17 mouse cellular contexts compared by ENCODE assay signal in the genomic region with DNA sequence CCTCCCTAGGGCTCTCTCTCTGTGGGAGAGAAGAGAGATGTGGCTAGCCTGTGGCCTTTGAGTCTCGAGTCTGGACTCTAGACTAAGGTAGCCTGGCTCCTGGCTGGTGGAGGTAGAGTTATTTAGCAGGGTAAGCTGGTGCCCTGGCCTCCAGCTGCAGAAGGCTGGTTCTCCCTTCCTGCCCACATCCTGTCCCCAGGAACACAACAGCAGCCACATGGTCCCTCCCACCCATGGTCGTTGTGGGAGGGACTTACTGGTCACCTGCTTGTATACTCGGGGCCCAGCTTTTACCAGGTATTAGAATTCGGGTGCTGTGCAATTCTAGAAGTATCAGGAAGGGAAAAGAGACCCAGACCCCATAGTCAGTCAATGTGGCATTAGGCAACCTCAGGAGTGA. TPM values are rescaled to one million over a fixed set of nuclear protein-coding genes. Genes with fewer than 3 reads are reported as not detected.
A peak's percentile ranks its signal among the peaks of the same experiment; 100 is the strongest.
DNase-seq lines count a peak whose midpoint lies in the region; ATAC-seq and TF ChIP-seq lines count a peak whose summit lies in the region.
"Had no signal": no experiment of that assay in that cellular context is flagged by ENCODE, and none has a peak within 500 bp of the region (broad histone marks: within the 10 kb centered on the region; RNA-seq: fewer than 3 reads in every experiment).

No protein-coding gene starts in this region.

- no peak for TF ChIP-seq CTCF in forebrain, postnatal 0 days (IDR thresholded peaks at IDR 0.05; ENCODE audit: low read depth)
- TF ChIP-seq CTCF in midbrain, postnatal 0 days (IDR thresholded peaks at IDR 0.05): no peak

- 70% methylated on average over 4 of the region's 4 CpGs for WGBS in forebrain, postnatal 0 days
- WGBS in forebrain, embryonic 15.5 days: 68% methylated on average over 4 of the region's 4 CpGs
- 60% methylated on average over 4 of the region's 4 CpGs for WGBS in midbrain, postnatal 0 days

- no peak overlapping the region for H3K27ac ChIP-seq in forebrain, postnatal 0 days (ENCODE audit: low read depth, low read length)
- H3K27ac ChIP-seq in forebrain, embryonic 15.5 days (replicated peaks): no peak overlapping the region
- no peak overlapping the region for H3K27ac ChIP-seq in midbrain, postnatal 0 days (ENCODE audit: low read depth, low read length)
- H3K27ac ChIP-seq: limb, embryonic 12.5 days; macrophage had no signal

- ATAC-seq in forebrain, postnatal 0 days: no peak
- no peak for ATAC-seq in forebrain, embryonic 15.5 days (replicated peaks)
- peak; percentile 77 for ATAC-seq in inflammation-experienced regulatory T-cells, adult 6 months
- ATAC-seq in megakaryocyte-erythroid progenitor cell, adult 5-6 weeks (replicated peaks; ENCODE audit: low FRiP score, low TSS enrichment, poor library complexity, severe bottlenecking): no peak
- ATAC-seq in midbrain, postnatal 0 days (ENCODE audit: low FRiP score): no peak
- ATAC-seq: forebrain, embryonic 14.5 days; intestine, postnatal 0 days had no signal

- peak overlapping the region; percentile 21 for H3K4me2 ChIP-seq in forebrain, postnatal 0 days (ENCODE audit: low read depth)
- H3K4me2 ChIP-seq in forebrain, embryonic 15.5 days (replicated peaks): no peak overlapping the region; the same call in 1 of the 2 replicates
- no peak overlapping the region for H3K4me2 ChIP-seq in midbrain, postnatal 0 days (ENCODE audit: low read depth, low read length, poor library complexity, severe bottlenecking)
- H3K4me2 ChIP-seq: limb, embryonic 12.5 days had no signal

- no peaks in the 10 kb centered on the region for H3K9me3 ChIP-seq in forebrain, postnatal 0 days (ENCODE audit: low read length)
- H3K9me3 ChIP-seq in forebrain, embryonic 15.5 days: no peaks in the 10 kb centered on the region
- no peaks in the 10 kb centered on the region for H3K9me3 ChIP-seq in midbrain, postnatal 0 days (ENCODE audit: low read length)
- H3K9me3 ChIP-seq: limb, embryonic 12.5 days had no signal

- peaks cover 16% of the 10 kb centered on the region; the same call in 1 of the 2 replicates for H3K27me3 ChIP-seq in forebrain, postnatal 0 days (ENCODE audit: insufficient read depth, low read length)
- peaks cover 14% of the 10 kb centered on the region; the same call in 1 of the 2 replicates for H3K27me3 ChIP-seq in forebrain, embryonic 15.5 days
- H3K27me3 ChIP-seq in midbrain, postnatal 0 days (ENCODE audit: insufficient read depth, low read length): peaks cover 33% of the 10 kb centered on the region

- no peaks in the 10 kb centered on the region for H3K4me1 ChIP-seq in forebrain, postnatal 0 days (ENCODE audit: insufficient read depth)
- H3K4me1 ChIP-seq in forebrain, embryonic 15.5 days: peaks cover 18% of the 10 kb centered on the region
- no peaks in the 10 kb centered on the region for H3K4me1 ChIP-seq in midbrain, postnatal 0 days (ENCODE audit: insufficient read depth, low read length)

- no peak for DNase-seq in forebrain, postnatal 0 days
- DNase-seq in CD4-positive, CD25-positive, alpha-beta regulatory T cell, adult 2 months (ENCODE audit: low read depth, low spot score): peak; percentile 81
- peak; percentile 86 for DNase-seq in thymus, postnatal 0 days (ENCODE audit: low spot score)
- DNase-seq in midbrain, postnatal 0 days (ENCODE audit: low spot score): no peak
- DNase-seq in layer of hippocampus, adult 18-20 months (ENCODE audit: low spot score in 2 of 2): no peak
- DNase-seq: adrenal gland, adult 2 months; gastrocnemius, postnatal 36 days; heart, postnatal 36 days; kidney, postnatal 36 days; lung, adult 18-20 months had no signal

- H3K9ac ChIP-seq in forebrain, postnatal 0 days: no peak overlapping the region
- no peak overlapping the region for H3K9ac ChIP-seq in forebrain, embryonic 15.5 days (replicated peaks)
- no peak overlapping the region for H3K9ac ChIP-seq in midbrain, postnatal 0 days (replicated peaks; ENCODE audit: low read length, poor library complexity, severe bottlenecking)
- H3K9ac ChIP-seq: limb, embryonic 12.5 days had no signal

- no peaks in the 10 kb centered on the region for H3K36me3 ChIP-seq in forebrain, postnatal 0 days (ENCODE audit: insufficient read depth)
- H3K36me3 ChIP-seq in forebrain, embryonic 15.5 days: no peaks in the 10 kb centered on the region
- no peaks in the 10 kb centered on the region for H3K36me3 ChIP-seq in midbrain, postnatal 0 days (ENCODE audit: insufficient read depth, low read length)
- H3K36me3 ChIP-seq: limb, embryonic 12.5 days had no signal

- H3K4me3 ChIP-seq in forebrain, postnatal 0 days (ENCODE audit: low read depth, low read length): no peak overlapping the region
- no peak overlapping the region for H3K4me3 ChIP-seq in forebrain, embryonic 15.5 days
- no peak overlapping the region for H3K4me3 ChIP-seq in midbrain, postnatal 0 days (ENCODE audit: low read depth, low read length)
- H3K4me3 ChIP-seq: limb, embryonic 12.5 days had no signal

RNA-seq across cellular contexts. Expression of a gene that starts 3.6 kb away (rescaled TPM):
- 19.5 and 22.5 TPM in 2 replicates for total RNA-seq in forebrain, postnatal 0 days (2014; rRNA removed)
- polyA plus RNA-seq in forebrain, postnatal 0 days (2015; fragmentation: Nextera tagmentation; extraction: Ambion mirVana): 9.4 TPM in 2 replicates
- 6.4 and 8.2 TPM in 2 replicates for polyA plus RNA-seq in forebrain, embryonic 15.5 days (2015; fragmentation: Nextera tagmentation; extraction: Ambion mirVana)
- 10 to 100 TPM; 16.5 to 35.9 (median 32.7) TPM for polyA plus RNA-seq in inflammation-experienced regulatory T-cells, adult 6 months (2017; shearing (Covaris generic))
- polyA plus RNA-seq in thymus, postnatal 0 days (2015; fragmentation: Nextera tagmentation; extraction: Ambion mirVana): 6.9 and 7.3 TPM in 2 replicates
- 0.09 and 0.67 TPM in 2 replicates for total RNA-seq in megakaryocyte-erythroid progenitor cell, adult 5-6 weeks (2014; fragmentation: Nextera tagmentation)
- 0.28 and 0.88 TPM in 2 replicates for total RNA-seq in megakaryocyte-erythroid progenitor cell, adult 5-6 weeks (2017)
- 4.3 and 11.7 TPM in 2 replicates for total RNA-seq in midbrain, postnatal 0 days (2014; rRNA removed)
- 1.7 and 1.9 TPM in 2 replicates for polyA plus RNA-seq in midbrain, postnatal 0 days (2015; fragmentation: Nextera tagmentation; extraction: Ambion mirVana)
- total RNA-seq in layer of hippocampus, adult 18-20 months (2021): 1 to 10 TPM; 1.7 to 1.8 TPM

Comparison
In these comparisons a context has a peak if more than half of its experiments do, and no peak if none do; other contexts are left out.
1. DNase-seq: peak in CD4-positive, CD25-positive, alpha-beta regulatory T cell, adult 2 months (single experiment) and thymus, postnatal 0 days (single experiment); none in forebrain, postnatal 0 days (single experiment), midbrain, postnatal 0 days (single experiment) and layer of hippocampus, adult 18-20 months (0 of 2).